Mouse (Mus musculus): ENCODE measurements around the gene Cdk8. TPM values are rescaled to one million over a fixed set of nuclear protein-coding genes. Genes with fewer than 3 reads are reported as not detected.

The Cdk8 gene
- total RNA-seq, 2 experiments from 2014 or later: 40.7 to 44.5 TPM

DNA sequence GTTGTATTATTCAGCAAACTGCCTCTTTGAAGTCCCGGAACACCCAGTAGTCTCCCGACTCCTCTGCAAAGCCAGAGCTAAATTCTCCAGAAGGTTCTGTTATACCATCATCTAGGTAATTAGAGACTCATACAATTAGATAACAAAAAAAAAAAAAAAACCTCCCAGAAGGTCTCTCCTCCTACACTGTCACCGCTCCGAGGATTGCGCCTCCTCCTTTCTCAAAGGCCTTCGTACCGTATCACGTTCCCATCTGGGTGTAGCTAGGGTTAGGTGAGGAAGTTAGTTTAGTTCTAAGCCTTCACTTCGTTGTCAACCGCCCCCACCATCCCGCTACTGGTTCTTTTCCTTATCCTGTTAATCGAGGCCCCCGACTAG is 10.5 kb upstream of the Cdk8 start:
- no peak for TF ChIP-seq CTCF (conservative IDR thresholded peaks at IDR 0.05)

DNA sequence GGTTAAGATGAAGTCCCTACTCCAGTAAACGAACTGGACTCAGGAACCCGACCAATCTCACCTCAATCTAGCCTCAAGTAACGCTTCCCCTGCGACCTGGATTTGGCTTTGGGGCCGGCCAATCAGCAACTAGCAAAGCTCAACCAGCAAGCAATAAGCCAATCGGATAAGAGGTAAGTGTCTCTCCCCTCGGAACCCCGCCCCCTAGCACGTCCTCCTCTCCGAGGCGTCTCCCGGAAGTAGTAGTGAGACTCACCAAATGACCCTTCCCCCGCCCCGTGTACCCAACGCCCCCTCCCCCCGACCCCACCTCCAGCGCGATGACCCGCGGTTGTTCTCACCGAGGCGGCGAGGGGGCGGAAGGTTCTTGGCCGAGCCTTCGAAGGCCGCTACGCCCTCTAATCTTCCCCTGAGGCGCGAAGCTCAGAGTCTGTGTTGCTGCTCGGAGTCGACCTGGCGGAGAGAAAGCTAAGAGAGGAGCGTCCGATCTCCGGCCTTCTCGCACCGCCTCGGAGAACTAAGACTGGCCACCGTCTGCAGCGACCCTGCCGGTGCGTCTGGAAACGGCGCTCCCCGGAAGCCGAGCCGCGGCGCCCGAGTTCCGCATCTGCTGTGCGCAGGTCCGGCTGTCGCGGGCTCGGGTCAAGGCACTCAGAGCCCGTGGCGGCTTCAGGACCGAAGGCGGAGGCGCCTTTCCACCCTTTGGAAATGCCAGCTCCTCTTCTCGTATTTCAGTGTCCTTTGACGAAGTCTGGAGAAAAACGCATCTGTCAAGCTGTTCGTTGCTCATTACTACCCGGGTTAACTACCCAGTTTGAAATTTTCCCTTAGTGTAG is 9.9 kb upstream of the Cdk8 start, which contains the start of gene Rnf6:
Rnf6 (minus strand) TSS at position 677 of the 836 bp plus-strand sequence.
- peak within 1 kb of the TSS; percentile 99 for H3K27ac ChIP-seq
- TF ChIP-seq CTCF (conservative IDR thresholded peaks at IDR 0.05): peak; percentile 62
- peak; percentile 92 to 97 for DNase-seq (ENCODE audit: low spot score in 2 of 2)
- peak within 1 kb of the TSS; percentile 94 for H3K4me3 ChIP-seq

More for the DNA sequence above, 10.5 kb upstream of the Cdk8 start:
- Histone ChIP-seq H3K4me3 (peak overlapping the region; percentile 94), H3K27ac (peak overlapping the region; percentile 99)
- no peak for DNase-seq (ENCODE audit: low spot score in 2 of 2)

DNA sequence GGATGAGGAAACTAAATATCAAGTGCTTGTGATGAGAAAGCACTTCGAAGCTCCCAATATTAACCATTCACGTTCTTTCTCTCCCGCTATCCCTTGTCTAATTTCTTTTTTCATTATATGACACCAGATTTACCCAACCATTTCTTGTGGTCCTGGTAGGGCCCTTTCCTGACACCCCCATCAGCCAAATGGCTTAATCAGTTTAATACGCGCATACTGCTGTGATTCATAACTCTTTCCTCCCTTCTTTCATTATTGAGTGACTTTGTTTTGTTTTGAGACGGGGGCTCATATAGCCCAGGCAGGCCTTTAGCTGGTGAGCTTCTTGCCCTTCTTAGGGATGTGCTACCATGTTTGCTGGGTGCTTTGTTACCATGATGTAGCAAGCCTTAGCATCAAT is 9.3 kb upstream of the Cdk8 start:
- TF ChIP-seq CTCF (conservative IDR thresholded peaks at IDR 0.05): no peak
- no peak for DNase-seq (ENCODE audit: low spot score in 2 of 2)

DNA sequence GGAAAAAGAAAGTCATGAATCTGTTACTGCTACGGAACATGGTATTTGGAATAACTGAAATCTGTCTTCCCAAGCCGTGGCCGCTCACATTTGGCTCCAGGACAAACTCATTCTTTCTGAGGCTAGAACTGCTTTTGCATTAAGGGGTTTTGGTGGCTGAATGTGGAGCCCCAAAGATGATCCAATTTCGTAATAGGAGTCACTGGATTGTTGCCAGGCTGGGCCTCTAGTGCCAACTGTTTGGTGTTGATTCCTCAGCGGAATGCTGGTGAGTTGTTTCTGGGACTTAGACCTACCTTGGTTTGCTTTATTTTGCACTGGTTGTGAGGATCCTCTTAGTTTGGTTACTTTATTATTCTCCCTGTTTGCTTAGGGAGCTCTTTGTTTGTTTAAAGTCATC is 7.2 kb upstream of the Cdk8 start:
- TF ChIP-seq CTCF (conservative IDR thresholded peaks at IDR 0.05): no peak
- Histone ChIP-seq H3K27ac (peak overlapping the region; percentile 36; the same call in 1 of the 2 replicates), H3K4me3 (no peak overlapping the region)
- DNase-seq (ENCODE audit: low spot score in 2 of 2): peak in 1 of 2 experiments; percentile 43

More for the DNA sequence above, 9.3 kb upstream of the Cdk8 start:
- peak overlapping the region; percentile 99 for H3K27ac ChIP-seq
- peak overlapping the region; percentile 94 for H3K4me3 ChIP-seq

DNA sequence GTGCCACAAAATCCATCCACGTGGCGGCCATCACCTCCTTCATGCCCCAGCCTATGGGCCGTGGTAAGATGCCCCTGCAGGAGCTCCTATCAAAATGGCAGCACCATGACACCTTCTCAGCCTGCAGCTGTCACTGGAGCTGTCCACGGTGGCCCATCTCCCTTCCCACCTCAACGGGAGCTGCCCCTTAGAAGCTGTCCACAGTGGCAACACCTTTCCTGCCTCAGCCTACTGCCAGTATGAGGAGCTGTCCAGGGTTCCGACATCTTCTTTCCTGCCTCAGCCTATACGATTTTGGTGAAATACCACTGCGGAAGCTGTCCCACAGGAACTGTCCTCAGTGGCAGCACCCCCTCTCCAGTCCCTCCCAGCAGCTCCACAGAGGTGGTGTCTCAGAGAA is 3.5 kb upstream of the Cdk8 start:
- no peak overlapping the region for H3K4me3 ChIP-seq
- no peak for TF ChIP-seq CTCF (conservative IDR thresholded peaks at IDR 0.05)
- no peak for DNase-seq (ENCODE audit: low spot score in 2 of 2)
- H3K27ac ChIP-seq: no peak overlapping the region

DNA sequence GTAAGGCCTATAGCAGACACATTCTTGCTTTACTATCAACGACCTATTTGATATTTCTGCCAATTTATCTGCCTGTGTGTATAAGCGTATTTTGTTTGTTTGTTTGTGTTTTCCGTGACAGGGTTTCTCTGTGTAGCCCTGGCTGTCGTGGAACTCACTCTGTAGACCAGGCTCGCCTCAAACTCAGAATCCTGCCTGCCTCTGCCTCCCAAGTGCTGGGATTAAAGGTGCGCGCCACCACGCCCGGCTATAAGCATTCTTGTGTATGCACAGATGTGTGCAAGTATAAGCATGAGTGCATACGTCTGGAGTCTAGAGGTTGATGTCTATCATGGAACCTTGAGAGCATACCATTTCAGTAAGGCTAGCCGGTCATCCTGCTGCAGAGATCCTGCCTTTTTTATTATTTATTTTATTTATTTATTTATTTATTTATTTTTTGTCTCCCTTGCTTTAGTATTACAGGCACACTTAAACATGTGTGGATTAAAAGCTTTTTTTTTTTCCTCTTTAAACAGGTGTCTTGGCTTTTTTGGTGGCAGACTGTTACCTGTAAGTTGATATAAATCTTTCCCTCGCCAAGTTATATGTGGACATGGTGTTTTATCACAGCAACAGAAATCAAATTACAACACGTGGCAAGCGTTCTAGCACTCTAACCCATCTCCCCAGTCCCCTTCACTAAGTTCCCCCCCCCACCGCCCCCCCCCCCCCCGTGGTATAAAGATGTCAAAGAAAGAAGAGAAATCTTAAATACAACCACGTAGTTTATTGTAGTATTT is 970 bp upstream of the Cdk8 start:
- Histone ChIP-seq H3K27ac (peak overlapping the region; percentile 97), H3K4me3 (peak overlapping the region; percentile 63)
- TF ChIP-seq CTCF (conservative IDR thresholded peaks at IDR 0.05): no peak
- no peak for DNase-seq (ENCODE audit: low spot score in 2 of 2)

DNA sequence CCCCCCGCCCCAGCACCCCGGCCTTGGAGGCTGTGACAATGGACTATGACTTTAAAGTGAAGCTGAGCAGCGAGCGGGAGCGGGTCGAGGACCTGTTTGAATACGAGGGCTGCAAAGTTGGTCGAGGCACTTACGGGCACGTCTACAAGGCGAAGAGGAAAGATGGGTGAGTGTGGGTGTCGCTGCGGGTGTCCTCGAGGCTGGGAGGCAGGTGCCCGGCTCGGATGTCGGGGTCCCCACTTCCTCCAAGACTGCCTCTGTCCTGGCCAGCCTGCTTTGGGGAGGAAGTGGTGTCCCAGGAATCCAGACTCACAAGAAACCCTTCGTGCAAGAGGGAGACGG is 596 bp downstream of the Cdk8 start:
- DNase-seq (ENCODE audit: low spot score in 2 of 2): peak in 1 of 2 experiments; percentile 25
- peak overlapping the region; percentile 63 for H3K4me3 ChIP-seq
- no peak for TF ChIP-seq CTCF (conservative IDR thresholded peaks at IDR 0.05)
- H3K27ac ChIP-seq: peak overlapping the region; percentile 97

DNA sequence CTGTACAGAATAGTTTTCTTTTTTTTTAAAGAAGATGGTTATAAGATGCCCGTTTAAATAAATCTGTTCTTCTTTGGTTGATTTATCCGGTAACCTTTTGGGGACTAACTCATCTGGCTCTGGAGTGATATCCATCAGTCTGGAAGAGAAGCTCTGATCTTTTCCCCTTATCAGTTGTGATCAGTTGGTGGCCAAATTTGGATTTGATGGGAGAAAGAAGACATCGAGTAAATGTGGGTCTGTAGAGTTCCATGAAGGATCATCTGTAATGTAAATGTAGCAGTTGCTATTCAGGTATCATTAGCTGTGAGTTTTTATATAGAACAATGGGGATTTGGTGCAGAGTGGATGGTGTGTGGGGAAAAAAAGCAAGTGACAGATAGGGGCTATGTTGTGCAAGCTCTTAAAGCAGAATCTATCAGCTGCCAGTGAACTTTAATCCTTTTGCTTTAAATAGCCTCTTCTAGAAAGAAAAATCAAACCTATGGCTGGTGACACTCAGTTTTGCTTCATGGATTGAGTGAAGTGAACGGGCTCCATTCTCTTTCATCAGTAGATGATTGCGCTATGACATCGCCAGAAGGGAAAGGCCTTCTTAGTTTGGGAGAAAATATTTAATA is 1.1 kb downstream of the Cdk8 start:
- DNase-seq (ENCODE audit: low spot score in 2 of 2): no peak
- peak overlapping the region; percentile 63 for H3K4me3 ChIP-seq
- H3K27ac ChIP-seq: peak overlapping the region; percentile 97
- no peak for TF ChIP-seq CTCF (conservative IDR thresholded peaks at IDR 0.05)

DNA sequence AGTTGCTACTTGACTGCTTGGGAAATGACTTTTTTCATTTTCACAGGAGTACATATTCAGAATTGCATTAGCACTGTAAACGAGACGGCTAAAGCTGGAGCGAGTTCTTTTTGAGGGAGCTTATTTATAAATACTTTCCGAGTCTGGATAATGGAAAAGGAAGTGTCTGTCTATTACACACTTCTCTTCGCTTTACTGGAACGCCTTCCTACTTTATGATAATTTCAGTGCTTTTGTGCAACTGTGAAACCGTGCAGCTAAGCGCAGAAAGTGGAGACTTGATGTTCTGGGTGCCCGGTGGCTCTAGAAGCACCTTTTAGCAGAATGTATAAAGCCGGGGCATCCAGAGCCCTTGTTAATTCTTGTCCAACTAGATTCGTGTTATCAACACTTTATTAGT is 1.8 kb downstream of the Cdk8 start:
- TF ChIP-seq CTCF (conservative IDR thresholded peaks at IDR 0.05): no peak

DNA sequence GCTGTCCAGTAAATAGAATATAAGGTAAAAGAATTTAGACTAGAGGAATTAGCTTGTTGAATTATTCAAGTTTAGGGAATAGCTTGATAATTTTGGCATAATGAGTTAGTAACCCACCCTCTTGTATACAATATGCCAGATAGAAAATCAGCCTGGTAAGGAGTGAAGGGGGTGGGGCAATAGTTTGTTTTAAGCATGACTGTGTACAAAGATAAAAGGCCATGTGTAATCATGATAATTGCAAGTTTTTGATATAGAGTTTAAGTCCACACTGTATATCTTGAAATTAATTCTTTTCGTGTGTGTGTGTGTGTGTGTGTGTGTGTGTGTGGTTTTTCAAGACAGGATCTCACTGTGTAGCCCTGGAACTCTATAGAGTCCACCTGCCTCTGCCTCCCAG is 3.3 kb downstream of the Cdk8 start:
- H3K27ac ChIP-seq: no peak overlapping the region
- no peak overlapping the region for H3K4me3 ChIP-seq
- TF ChIP-seq CTCF (conservative IDR thresholded peaks at IDR 0.05): no peak
- no peak for DNase-seq (ENCODE audit: low spot score in 2 of 2)

More for the DNA sequence above, 1.8 kb downstream of the Cdk8 start:
- no peak for DNase-seq (ENCODE audit: low spot score in 2 of 2)
- peak overlapping the region; percentile 63 for H3K4me3 ChIP-seq
- H3K27ac ChIP-seq: peak overlapping the region; percentile 97

DNA sequence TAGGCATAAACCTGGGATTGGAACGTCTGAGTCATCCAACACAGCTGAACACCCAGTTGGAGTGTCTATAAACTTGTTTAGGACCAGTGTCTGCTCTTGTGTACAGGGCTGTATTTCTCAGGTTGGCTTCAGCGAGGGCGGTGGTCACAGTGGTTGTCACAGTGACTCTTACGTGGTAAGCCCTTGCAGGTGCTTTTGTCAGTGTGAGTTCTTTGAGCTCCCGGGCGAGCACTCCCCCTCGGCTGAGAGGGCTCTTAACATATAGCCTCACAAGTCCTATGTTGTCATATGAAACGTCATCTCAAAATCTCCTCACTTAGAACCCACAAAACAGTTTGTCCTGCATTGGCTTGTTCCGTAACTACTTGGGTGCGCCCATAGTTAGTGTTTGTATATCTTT is 7.2 kb downstream of the Cdk8 start:
- TF ChIP-seq CTCF (conservative IDR thresholded peaks at IDR 0.05): no peak
- DNase-seq (ENCODE audit: low spot score in 2 of 2): no peak
- Histone ChIP-seq H3K27ac (no peak overlapping the region), H3K4me3 (no peak overlapping the region)

DNA sequence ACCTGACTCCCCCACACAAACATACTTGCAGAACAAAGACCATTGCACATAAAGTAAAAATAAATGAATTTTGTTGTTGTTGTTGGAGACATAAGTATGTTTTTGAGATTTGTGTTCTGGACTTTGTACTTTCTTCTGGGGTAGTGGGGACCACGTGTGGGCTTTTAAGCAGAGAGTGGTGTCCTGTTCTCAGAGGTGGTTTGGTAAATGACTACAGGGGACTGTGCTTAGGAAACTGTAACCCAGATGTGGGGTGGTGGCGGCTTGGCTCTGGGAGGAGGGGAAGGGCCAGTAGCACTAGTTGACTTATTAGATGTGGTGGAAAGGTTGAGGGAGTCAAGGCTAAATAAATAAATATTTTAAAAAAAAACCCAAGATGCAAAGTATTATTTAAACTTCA is 9.7 kb downstream of the Cdk8 start:
- H3K4me3 ChIP-seq: no peak overlapping the region
- no peak overlapping the region for H3K27ac ChIP-seq
- TF ChIP-seq CTCF (conservative IDR thresholded peaks at IDR 0.05): no peak
- no peak for DNase-seq (ENCODE audit: low spot score in 2 of 2)

DNA sequence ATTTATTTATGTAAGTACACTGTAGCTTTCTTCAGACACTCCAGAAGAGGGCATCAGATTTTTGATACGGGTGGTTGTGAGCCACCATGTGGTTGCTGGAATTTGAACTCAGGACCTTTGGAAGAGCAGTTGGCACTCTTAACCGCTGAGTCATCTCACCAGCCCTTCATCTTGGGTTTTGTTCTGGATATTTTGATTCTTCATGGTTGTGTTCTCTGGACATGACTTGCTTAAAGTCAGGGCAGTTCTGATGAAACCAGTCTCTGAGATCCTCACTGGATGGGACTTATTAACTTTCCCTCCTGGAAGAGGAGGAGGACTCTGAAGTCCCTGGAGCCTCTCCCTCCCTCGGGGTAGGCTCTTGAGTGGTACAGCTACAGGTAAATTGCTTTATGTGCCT is 10.2 kb downstream of the Cdk8 start:
- no peak overlapping the region for H3K4me3 ChIP-seq
- TF ChIP-seq CTCF (conservative IDR thresholded peaks at IDR 0.05): no peak
- no peak overlapping the region for H3K27ac ChIP-seq
- no peak for DNase-seq (ENCODE audit: low spot score in 2 of 2)
